Mouse (Mus musculus) adrenal gland, postnatal 4 days (tissue): ENCODE data around the gene Gm7971. TPM values are rescaled to one million over a fixed set of nuclear protein-coding genes. Genes with fewer than 3 reads are reported as not detected.
"Not testable (repeated sequence)": the region's sequence is repeated elsewhere in the genome, so short reads cannot be mapped to it uniquely, and the experiment has no call there.

ENCODE experiments used
- DNase-seq, 2 experiments: peaks; one replicate each; pipeline ENCODE4 v3.0.0; 2021 to 2022; ENCODE audit warnings: low spot score in 2 of 2, mixed read lengths in 2 of 2
- long read RNA-seq, 2 experiments: library from polyadenylated mRNA; stranded (forward); transcript quantifications; one replicate each; pipeline ENCODE4 v2.0.0; 2021
- total RNA-seq, 2 experiments: library from RNA; stranded (reverse); gene quantifications; 2 replicates each; pipeline ENCODE4 v1.2.3; 2021

Gene Gm7971
- not detected for total RNA-seq
- long read RNA-seq, experiment 1: 0 reads
- long read RNA-seq, experiment 2: 0 reads

DNA sequence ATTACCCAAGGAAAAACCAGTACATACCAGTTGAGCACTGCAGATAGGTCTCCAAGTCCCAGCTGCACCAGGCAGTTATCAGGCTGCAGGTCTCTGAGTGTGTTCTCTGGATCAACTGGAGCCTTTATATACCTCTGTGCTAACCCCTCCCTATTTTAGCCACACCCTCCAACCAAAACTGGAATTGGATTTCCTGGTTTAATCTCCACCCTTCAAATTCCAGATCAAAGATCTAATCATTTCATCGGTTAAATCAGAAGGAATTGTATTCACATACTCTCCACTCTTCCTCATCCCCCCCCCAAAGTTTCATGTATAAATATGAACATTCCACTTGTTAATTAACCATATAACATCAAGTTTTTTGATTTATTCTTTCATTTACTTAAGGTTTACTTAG is at the start of gene Gm7971:
Gm7971 (minus strand) TSS at position 101 of the 400 bp plus-strand sequence.
- not testable (repeated sequence) for DNase-seq

Other genes starting within 250 kb of the Gm7971 start
- gene D5Ertd577e, start 138.1 kb downstream of the Gm7971 start, total RNA-seq: not detected
- gene Gm3286, start 84.1 kb downstream of the Gm7971 start, total RNA-seq: not detected
- gene Gm7978, start 141.3 kb upstream of the Gm7971 start, total RNA-seq: not detected
- not detected for gene Gm7982, start 147.1 kb upstream of the Gm7971 start, total RNA-seq
- gene E330014E10Rik, start 181.1 kb upstream of the Gm7971 start, total RNA-seq: not detected